Mouse (Mus musculus): ENCODE data around the gene Capza1.

- TF ChIP-seq CTCF (IDR thresholded peaks at IDR 0.05; ENCODE audit: control insufficient read depth, insufficient read depth, low read length) (no peak), POLR2A (IDR thresholded peaks at IDR 0.05; ENCODE audit: borderline replicate concordance, control insufficient read depth, low read depth, low read length) (no peak)
Measured at GRCm38 (mm10) chr3:104846601-104847000, 17.7 kb downstream of the Capza1 start.

Data from bone marrow, adult 2 months (tissue).